Mouse (Mus musculus): ENCODE data around the gene Zfp609.
"Not testable (repeated sequence)": the region's sequence is repeated elsewhere in the genome, so short reads cannot be mapped to it uniquely, and the experiment has no call there.

The Zfp609 gene

GRCm38 (mm10) chr9:65703241-65703640, 124.1 kb downstream of the Zfp609 start:
- no peak for DNase-seq

GRCm38 (mm10) chr9:65702286-65702685, 125.1 kb downstream of the Zfp609 start:
- no peak for DNase-seq

DNA sequence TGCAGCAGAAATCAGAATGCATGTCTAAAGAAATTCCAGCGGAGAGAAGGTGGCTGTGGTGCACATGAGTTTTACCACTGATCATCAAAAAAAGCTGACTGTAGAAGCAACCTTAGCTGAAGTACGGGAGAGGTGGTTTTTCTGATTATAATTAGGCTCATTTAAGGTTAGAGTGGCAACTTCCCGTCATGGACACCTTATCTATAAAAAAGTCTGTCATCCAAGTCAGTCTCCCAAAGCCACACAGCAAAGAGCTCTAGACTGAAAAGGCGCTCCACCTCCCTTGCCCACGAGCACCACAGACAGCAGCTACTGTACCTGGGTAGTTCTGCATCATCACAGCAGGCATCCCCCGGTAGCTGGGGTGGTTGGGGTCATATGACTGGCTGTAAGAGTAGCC, 126.9 kb downstream of the Zfp609 start:
- no peak for DNase-seq

DNA sequence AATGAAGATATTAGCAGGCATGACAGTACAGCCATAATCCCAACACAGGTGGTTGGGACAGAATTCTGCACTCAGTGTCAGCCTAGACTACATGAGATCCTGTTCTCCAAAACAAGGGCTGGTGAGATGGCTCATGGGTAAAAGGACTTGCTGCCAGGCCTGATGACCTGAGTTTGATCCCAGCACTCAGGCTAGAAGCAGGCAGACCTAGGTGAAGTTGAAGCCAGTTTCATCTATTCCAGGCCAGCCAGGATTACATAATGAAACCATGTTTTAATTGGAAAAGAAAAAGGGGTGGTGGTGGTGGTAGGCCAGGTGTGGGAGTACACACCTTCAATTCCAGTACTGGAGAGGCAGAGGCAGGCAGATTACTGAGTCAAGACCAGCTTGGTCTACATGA, 129.4 kb downstream of the Zfp609 start:
- DNase-seq = no peak

DNA sequence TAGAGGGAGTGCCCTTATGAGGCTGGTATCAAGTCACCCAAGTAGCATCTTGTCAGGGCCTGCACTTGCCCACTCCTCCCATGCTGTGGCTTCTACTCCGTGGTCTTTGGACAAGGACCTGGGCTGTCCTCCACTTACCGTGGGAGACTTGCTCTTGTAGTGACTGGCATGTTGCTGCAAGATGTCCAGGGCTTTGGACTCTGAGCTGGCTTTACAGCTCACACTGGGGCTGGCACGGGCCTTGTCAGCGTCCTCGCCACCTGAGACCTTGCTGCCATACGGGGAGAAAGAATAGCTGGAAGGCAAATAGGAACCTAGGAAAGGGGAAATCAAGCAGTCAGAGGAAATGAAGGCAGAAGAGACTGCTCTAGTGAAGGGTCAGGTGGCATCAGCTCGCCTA, 130.0 kb downstream of the Zfp609 start:
- no peak for DNase-seq

- peak; percentile 30 to 42 for DNase-seq
Observed at GRCm38 (mm10) chr9:65696337-65696736, 131.0 kb downstream of the Zfp609 start.

DNA sequence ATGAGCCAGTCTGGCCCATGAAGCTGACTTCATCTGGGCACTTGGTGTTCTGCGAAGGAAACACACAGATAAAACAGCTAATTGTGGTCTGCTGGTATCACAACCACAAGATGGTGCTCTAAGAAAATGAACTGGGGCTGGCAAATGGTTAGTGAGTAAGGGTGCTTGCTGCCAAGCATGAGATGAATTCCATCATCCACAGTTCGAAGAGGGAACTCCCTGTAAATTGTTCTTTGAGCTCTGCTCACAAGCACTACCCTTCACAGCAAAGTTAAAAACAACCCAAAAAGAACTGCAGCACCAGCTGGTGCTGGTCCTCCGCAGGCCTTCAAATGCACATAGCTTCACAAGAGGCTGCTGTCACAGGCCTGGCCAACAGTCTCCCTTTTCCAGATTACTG, 131.7 kb downstream of the Zfp609 start:
- DNase-seq = peak; percentile 27 to 50

DNA sequence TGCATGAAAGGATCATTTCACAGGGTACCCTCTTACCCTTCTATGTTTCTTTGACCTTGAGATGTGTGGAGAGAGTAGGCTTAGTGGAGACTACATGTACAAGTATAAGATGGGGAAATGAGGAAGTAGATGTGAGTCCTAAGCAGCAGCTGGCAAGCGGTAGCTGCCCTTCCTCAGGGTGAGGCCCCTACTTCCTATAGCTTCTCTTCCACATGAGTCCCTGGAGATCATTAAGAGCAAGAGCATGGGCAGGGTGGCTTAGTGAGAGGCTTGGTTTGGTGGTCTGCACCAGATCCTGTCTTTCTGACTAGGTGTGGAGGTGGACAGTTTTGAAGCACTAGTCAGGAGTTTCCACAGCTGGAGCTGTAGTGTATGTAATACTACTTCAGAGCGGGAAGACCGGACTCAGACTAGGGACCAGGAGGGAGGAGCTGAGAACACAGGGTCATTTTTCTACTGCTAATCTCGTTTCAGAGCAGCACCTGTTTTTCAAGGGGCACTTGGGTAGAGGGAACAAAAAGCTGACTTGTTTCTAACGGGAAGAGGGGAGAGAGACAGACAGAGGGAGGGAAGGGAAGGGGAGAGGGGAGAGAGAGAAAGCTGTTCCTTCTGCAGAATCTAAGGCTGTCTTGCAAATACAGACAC, 134.3 kb downstream of the Zfp609 start:
- DNase-seq = no peak

- no peak for DNase-seq
Observed at GRCm38 (mm10) chr9:65692466-65692865, 134.9 kb downstream of the Zfp609 start.

GRCm38 (mm10) chr9:65689869-65690268, 137.5 kb downstream of the Zfp609 start:
- DNase-seq = not testable (repeated sequence)

GRCm38 (mm10) chr9:65684704-65685103, 142.7 kb downstream of the Zfp609 start:
- no peak for DNase-seq

DNA sequence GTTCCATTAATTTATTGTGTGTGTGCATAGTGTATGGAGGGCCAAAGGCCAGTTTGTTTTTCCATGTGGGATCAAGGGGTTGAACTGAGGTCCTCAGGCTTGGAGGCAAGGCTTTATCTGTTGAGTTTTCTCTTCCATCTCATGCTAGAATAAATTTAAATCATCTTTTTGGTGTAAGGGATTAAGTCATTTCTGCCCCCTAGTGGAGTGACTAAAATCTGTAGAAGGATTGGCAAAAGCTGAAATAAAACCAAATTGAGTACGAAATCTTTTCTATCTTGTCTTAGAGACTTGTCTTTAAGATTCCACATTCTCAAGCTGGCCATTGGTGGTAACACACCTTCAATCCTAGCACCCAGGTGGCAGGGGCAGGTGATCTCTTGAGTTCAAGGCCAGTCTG, 144.4 kb downstream of the Zfp609 start:
- no peak for DNase-seq

DNA sequence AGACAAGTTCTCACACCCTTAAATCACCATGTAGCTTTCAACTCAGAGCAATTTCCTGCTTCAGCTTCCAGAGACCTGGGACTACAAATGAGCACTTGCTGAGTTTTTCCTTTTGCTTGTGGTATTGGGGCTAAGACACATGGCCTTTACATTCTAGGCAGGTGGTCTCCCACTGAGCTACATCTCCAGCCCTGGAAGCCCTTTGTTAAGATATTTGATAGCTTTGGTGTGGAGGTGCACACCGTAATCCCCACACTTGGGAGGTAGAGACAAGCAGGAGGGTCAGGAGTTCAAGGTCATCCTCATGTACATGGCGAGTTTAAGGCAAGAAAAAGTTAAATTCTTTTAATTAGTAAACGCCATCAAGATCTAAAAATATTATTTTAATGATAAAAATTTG, 145.2 kb downstream of the Zfp609 start:
- no peak for DNase-seq

GRCm38 (mm10) chr9:65681634-65681940, 145.8 kb downstream of the Zfp609 start:
- DNase-seq = no peak

GRCm38 (mm10) chr9:65680938-65681633, 146.3 kb downstream of the Zfp609 start:
- no peak for DNase-seq

- peak; percentile 68 to 79 for DNase-seq
Observed at GRCm38 (mm10) chr9:65679181-65679761, 148.1 kb downstream of the Zfp609 start.

DNA sequence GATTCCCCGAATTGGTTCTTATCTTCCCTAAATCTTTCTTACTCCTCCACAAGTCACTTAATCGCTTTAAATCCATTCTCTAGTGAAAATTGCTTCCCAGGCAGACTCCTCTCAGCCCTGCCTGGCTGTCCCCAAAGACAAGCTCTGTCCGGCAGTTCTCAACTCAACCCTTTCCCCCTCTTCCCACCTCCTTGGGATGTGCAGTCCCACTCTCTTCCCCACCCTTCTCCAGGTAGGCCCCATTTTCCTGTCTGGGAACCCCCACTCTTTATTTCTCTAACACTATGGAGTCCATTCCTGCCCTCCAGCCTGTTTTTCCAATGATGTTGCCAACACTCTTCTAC, 150.3 kb downstream of the Zfp609 start:
- DNase-seq = no peak

DNA sequence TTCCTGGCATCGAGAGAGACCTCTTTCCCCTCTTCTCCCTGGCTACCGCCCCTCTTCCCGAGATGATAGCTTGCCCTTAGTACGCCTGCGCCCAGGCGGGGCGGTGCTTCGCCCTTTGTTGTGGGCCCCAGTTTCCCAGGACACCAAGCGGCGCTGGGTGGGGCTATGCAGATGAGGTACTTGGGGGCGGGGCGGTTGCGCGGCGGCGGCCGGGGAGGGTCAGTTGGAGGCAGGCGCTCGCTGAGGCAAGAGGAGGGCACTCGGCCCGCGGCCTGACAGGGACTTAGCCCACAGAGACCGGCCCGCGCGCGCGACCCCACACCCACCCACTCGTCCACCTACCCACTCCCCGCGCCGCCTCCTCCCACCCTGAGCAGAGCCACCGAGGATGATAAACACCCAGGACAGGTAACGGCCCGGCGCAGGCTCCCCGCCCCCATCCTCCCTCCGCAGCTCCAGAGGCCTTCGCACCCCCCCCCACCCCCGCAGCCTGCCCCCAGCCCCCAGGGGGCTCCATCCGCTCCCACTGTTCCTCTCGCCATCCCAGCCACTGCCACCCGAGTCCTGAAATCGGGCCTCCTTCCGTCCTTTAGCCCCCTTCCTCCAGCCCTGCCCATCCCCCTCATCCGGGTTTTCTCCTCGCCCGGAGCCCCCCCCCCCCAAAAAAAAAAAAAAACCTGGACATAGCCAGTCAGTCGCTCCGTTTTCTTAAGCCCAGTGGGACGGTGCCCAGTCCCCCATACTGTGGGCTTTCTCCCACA, 150.8 kb downstream of the Zfp609 start:
- peak; percentile 99 for DNase-seq

DNA sequence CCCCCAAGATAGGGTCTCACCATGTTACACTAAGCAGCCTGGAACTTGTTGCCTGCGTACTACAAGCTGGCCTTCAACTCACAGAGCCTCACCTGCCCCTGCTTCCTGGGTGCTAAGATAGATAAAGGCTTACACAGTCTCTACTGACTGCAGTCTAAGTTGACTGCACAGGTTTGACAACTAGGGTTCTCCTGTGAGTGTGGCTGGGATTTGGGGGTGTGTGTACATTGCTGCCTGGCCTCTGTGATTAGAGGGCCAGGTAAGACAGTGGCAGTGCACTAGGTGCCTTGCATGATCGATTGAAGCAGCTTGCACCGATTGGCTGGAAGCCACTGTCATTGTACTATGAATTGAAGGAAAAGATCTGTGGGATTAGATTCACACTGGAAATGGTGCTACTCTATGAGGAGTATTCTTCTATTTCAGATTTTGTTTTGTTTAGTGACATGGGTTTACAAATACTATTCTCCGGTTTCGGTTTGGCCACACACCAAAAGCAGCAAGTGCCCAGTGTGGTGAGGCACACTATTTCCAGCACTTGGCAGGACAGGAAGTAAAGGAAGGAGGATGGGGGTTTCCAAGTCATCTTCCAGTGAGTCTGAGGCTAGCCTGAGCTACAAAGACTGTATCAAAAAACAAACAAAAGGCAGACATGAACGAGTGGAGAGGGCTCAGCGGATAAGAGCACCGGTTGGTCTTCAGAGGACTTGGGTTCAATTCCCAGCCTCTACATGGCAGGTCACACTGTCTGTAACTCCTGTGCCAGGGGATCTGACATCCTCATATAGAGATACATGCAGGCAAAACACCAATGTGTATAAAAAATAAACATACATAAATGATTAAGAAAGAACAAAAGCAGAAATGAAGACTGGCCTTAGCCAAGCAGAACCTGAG, 151.7 kb downstream of the Zfp609 start:
- DNase-seq = no peak

GRCm38 (mm10) chr9:65672996-65673395, 154.4 kb downstream of the Zfp609 start:
- DNase-seq = no peak

GRCm38 (mm10) chr9:65671431-65671931, 155.9 kb downstream of the Zfp609 start:
- peak; percentile 75 to 87 for DNase-seq

DNA sequence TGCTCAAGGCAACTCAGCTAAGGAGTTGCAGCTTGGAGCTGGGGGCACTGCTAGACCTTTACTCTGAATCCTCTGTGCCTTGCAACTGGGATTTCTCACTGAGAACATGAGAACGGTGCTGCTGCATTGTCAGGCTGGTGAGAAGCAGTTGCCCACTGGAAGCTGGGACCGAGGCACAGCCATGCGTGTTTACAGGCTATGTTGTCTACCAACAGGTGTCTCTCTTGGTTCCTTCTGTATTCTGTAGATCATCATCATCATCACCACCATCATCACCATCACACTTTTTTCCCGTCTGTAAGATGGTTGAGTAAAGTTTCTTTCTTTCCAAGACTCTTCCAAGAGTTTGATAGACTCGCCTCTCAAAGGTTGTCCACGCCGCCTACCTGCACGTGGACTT, 159.7 kb downstream of the Zfp609 start, which contains the start of gene Oaz2:
Oaz2 (plus strand) TSS at position 301 of the 400 bp plus-strand sequence.
- no peak for DNase-seq
